Mouse (Mus musculus) spleen, adult 2 months (tissue): ENCODE measurements around the gene Insc.

Experiments used
- CTCF ChIP-seq: fragments of 200-500 bp; IDR thresholded peaks from 2 replicates; pipeline ENCODE4 v1.5.1; 2011; ENCODE audit warnings: mild to moderate bottlenecking, inconsistent platforms; ENCODE audit not compliant: insufficient read depth, insufficient read length, insufficient replicate concordance; ENCODE audit errors: extremely low read depth
- POLR2A ChIP-seq: fragments of 200-500 bp; IDR thresholded peaks from 2 replicates; pipeline ENCODE4 v1.6.1; 2011; ENCODE audit warnings: low read depth, low read length, inconsistent platforms

DNA sequence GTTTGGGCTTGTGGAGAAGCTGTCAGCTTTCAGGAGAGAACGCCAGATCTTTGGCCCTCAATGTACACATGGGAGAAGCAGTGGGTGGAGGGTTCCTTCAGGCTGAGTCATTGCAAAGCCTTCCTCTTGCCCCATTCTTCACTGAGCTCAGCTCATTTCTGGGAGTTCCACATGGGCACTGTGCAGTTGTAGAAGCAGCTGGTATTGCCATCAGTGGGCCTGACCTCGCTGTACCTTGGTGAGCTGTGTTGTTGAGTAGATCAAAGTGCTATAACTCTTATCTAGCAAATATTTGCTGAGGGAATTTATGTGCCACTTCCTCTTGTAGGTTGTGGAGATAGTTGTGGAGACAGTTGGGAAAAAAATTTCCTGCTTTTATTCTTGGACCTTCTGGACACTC is 103.7 kb downstream of the Insc start:
- TF ChIP-seq CTCF, result no peak
- no peak for TF ChIP-seq POLR2A
